Mouse (Mus musculus): Measurements from ENCODE around the gene Hprt.

Hprt gene

DNA sequence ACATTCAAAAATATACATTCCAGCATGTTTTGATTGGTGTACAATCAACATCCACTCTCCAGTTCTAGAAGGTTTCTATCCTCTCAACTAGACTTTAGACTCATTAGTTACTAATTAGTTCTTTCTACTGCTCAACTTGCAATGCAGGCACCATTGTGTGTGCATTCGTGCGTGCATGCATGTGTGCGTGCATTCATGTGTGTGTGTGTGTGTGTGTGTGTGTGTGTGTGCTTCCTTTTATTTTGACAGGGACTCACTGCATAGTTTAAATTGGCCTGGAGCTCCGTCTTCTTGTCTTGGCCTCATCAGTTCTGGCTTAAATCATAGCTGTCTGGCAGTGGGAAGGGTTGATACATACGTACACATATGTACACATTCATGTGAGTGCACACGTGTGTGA is 53.1 kb downstream of the Hprt start:
- DNase-seq (ENCODE audit: low spot score): no peak

DNA sequence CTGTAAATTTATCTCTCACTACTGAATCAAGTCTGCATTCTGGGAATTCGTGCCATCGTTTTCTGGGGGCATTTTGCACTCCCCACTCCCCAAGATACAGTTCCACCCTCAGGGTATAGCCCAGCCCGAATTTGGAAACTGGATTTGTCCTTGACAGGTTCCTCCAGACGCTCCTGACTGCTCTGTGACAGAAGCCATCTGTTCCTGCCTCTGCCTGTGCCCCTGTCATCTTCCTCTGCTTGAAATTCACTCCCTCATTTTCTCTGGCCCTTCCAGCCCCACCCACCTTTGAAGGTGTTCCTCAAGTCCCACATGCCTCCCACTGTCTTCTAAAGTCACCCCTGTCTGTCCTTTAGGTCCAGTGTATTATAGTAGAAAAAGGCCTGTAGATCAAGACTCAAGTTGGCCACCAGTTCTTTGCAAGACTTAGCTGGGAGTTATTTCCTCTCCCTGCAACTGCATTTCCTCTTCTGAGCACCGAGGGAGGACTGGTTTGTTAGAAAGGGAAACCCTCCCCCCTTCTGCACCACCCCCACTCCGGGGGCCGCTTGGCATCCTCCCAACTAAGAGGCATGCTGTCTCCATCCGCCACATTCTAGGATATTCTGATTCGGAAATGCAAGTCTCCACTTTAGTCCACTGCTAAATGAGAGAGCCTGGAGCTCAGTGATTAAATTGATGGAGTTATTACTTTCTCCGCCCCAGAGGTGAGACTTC is 57.4 kb downstream of the Hprt start:
- no peak for DNase-seq (ENCODE audit: low spot score)

DNA sequence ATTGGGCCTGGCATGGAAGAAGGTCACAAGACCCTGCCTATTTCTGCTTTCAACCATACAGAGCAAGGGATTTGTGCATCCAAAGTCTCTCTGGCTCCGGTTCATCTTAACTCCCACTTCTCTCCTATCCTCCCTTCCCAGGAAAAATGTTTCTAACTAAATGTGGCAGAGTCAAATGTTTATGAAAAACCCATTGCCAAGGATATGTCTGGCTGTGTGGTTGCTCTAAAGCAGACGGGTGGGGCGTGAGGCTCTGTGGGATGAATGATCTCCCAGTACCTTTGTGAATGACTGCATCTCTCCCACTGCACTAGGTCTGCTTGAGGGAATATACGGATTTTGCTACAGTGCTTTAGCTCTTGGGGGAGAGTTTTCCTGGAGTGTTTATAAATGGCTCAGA is 58.1 kb downstream of the Hprt start:
- DNase-seq (ENCODE audit: low spot score): no peak

DNA sequence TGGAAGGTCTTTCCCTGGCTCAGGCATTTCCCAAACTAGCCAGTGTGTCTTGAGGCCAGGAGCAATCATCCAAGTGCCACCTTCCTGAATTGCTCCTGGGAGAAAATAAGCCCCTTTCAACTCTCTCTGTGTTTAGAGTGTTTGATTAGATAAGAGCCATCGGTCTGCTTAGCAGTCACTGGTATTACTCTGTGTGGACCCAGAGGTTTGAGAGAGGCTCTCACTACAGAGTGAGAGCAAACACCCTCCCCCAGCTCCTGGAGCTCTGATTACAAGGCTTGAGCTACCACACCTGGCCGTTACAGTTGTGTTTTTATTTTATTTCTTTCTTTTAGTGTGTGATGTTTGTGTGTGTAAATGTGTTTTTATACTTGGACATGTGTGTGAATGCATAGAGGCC is 59.0 kb downstream of the Hprt start:
- no peak for DNase-seq (ENCODE audit: low spot score)

DNA sequence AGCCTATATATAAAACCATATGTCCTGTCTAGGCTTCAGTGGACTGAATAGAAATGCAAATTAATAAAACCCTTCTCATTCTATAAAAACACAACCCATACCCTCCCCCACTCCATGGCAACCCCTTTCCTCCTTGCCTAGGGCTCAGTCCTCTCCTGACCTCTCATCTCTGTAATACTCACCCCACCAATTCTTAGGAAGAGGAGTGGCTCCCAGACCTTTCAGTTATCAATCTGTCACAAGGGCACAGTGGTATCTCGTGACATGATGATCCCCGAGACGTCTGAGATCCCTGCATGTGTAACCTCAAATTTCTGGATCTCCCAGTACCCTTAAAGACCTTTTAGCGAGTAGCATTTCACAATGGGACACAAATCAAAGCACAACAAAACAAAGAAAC is 61.3 kb downstream of the Hprt start:
- no peak for DNase-seq (ENCODE audit: low spot score)

DNA sequence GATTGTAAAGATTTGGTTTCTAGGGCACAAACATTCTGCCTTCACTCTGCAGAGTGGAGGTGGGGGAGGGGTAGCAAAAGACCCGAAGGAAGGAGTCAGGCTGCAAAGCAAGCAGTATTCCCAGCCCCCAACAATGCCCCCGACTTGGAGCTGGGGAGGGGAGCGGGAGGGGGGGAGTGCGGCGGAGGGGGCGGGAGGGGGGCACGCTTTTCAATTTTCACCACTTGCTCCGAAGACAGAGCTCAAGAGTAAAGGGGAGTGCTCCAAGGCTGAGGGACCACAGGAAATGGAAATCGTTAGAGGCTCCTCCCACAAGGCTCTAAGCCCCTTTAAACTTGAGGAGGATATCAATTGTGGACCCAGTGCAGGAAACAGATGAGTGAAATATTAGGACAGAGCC is 62.4 kb downstream of the Hprt start:
- DNase-seq (ENCODE audit: low spot score): no peak

DNA sequence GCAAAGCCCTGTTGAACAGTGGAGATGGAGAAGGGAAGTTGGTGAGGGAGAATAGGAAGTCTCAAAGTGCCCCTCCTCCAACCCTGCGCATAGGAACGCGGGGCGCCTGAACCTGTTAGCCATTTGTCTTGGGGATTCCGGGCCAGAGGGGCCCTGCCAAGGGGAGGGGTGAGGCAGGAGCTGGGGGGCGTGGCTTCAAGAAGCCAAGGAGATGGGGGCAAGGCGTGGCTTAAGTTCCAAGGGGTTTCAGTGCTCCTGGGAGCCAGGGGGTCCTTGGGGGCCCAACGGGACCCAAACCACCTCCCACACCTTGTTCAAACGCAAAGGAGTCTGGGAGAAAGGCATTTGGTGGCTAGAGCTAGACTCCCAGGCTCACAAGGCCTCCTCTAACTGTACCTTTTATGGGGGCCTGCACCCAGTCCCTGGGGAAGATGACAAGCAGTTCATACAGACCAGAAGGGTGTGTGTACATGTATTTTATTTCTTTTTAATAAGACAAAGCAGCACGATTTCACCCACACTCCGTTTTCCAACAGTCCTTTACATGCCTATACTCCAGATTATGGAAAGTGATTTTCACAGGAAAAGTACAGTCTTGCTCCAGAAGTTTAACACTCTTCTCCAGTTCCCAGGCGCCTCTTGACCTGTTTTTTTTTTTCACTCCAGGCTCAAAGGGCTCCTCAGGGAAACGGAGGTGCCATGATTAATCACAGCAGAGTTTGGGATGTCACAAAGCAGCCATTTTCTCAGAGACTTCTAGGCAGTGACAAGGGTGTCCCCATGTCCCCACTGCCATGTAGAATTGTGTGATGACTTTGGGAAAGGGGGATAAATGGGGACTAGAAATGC is 64.9 kb downstream of the Hprt start:
- DNase-seq (ENCODE audit: low spot score): no peak

DNA sequence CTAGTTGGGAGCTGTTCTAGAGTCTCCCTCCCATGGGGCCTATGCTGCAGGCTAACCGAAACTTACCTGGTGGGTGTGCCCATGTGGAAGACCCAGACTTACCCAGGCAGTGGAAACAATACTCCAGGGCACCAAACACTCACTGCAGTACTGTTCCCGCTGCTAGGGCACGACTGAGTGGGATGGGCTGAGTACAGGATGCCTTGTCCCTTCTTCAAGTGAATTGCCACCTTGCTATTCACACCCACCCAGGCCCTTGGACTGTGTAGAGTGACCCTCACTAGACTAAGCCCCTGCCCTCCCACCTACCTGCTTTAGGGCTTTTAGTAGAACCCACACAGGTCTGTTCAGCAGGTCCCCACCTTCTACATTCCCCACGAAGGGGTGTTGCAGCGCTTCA is 65.9 kb downstream of the Hprt start:
- DNase-seq (ENCODE audit: low spot score): no peak

DNA sequence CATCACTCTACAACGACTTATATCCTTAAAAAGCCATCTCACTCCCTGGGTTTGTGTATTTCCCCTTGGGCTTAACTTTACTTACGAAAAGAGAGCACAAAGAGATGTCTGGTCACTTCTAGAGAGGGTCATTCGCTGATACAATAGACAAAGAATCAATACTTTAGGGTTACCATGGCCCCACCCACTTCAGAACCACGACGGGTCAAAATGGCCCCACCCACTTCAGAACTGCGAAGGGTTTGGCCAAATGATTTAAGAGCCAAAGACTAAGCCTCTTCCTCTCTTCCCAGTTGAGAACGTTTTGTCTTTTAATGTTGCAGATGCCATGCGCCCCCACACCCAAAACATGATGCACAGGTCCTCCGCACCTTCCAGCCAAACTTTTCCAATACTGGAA is 67.8 kb downstream of the Hprt start:
- DNase-seq (ENCODE audit: low spot score): no peak

DNA sequence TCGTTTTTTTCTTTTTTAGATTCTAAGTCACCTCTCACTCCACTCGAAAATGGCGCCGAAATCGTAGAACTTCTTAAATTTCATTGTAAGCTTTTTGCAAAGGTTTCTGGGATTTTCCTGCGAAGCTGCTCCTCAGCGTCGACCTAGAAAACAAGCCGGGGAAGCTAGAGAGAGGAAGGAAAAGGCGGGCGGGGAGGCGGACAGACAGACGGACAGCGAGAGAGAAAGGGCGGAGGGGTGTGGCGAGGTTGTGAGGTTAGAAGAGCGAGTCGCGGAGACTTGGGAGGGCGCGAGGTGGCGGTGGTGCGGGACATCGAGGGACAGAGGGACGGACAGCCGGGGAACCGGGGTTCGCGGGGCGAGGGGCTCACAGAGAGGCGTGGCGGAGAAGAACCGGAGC is 68.7 kb downstream of the Hprt start:
- no peak for DNase-seq (ENCODE audit: low spot score)

DNA sequence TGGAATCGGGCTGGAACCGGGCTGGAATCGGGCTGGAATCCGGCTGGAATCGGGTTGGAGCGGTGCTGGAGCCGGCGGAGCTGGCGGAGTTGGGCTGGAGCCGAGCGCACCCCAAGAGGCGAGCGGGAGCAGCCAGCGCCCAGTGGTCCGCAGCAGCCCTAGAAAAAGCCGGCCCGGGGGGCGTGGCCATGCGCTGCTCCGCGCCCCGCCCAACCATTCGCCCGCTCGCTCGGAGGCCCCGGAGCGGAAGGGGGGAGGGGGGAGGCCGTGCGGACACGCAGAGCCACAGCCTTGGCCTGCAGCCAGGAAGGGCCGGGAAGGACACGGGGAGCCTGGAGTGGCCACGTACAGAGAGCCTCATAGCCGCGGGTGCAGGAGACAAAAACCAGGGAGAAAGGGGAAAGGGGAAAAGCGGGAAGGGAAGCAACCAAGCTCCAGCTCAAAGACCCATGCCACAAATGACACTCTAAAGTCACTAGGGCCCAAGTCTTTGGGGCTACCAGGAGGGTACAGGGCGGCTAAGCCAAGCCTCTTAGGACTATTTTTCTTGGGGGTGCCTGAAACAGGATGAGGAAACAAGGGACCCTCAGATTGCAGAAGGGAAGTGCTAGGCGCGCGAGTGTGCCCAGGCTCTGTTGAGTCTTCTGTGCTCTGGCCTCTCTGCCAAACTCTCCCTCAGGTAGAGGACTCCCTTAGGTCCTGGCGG is 69.3 kb downstream of the Hprt start:
- no peak for DNase-seq (ENCODE audit: low spot score)

DNA sequence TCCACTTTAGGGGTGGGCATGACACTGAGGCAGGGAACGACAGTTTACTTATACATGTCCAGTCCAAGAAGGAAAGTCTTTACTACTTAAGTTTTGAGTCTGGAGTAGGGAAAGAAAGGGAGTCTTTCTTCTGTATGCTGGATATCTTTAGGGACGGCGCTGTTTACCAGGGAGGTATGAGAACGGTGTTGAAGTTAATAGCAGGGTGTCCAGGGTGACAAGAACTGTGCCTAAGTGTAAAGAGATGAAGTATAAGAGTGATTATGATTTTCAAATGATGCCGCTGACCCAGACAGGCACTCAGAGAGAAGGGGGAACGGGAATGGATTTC is 69.8 kb downstream of the Hprt start:
- DNase-seq (ENCODE audit: low spot score): no peak

DNA sequence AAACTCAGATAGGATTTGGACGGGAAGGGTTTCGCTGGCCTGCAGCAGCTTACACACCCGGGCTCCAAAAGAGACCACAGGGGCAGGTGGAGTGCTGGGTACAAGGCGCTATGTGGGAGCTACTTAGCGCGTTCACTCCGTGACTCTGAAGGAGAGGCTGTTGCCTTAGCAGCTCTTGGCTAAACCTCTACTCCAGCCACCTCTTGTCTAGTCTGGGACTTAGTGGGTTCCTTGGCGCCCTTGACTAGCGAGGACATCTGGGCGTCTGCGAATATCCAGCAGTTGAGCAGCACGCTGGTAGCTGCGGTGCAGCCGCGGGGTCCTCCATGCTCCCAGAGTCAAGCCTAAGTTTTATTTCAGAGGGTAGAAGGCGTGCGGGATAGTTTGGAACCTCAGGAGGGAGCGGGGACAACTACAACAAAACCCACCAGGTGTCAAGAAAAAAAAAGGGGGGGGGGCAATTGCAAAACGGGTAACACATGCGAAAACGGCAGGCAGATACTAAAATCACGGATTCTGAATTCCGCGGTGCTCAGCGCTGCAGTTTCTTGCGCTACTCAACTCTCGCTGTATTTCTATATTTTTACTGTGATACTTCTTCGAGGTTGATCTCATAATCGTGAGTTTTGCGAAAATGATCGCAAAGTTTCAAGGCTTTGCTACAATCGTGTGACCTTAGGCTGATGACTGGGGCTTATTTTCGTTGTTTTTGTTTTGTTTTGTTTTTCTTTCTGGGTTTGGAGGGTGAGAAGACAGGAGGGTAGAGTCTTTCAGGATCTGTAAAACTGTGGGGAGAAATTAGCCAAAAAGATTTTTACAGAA is 70.7 kb downstream of the Hprt start:
- DNase-seq (ENCODE audit: low spot score): no peak

DNA sequence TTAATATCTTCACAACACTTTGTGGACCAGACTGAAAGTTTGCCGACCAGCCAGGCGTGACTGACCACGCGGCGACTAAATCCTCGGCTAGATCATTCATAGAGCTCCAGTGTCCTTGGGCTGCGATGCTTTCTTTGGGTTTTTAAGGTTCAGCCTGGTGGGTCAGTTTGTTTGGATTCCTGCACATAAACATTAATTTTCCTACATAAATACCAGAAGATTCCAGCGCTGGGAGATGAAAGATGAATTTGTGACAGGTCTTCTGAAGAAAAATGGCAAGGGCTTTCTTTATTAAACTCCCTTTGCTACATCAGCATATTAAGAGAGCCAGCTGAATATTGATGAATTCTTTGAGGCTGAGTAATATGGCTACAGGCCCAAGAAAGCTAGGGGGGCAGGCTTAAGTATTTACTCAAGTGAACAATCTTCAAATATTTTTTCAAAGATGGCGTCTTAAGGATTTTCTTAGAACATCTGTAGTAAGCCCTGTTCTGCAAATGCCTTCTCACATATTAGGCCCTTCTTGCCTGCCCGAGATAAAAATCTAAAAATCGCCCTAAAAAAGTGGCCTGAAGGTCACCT is 71.6 kb downstream of the Hprt start:
- DNase-seq (ENCODE audit: low spot score): no peak

DNA sequence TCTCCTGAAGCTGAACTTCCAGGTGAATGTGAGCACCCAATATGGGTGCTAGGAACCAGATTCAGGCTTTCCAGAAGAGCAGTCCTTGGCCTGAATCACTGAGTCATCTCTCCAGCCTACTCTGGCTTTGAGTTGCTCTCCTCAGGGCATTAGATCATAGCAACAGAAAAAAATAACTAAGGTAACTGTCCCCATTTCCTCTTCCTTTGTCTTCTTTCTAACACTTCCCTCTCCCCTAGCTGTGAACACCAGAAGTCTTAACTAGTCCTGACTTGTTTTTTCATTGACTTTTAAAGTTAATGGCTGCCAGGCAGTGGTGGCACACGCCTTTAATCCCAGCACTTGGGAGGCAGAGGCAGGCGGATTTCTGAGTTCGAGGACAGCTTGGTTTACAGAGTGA is 76.5 kb downstream of the Hprt start:
- no peak for DNase-seq (ENCODE audit: low spot score)
